Mouse (Mus musculus): Measurements from ENCODE around the gene Pdp2.

GRCm38 (mm10) chr8:104594611-104595362 lies 3.5 kb downstream of the Pdp2 start:
- TF ChIP-seq MYOD1 (IDR thresholded peaks at IDR 0.05; ENCODE audit: control insufficient read depth, insufficient read length, low read depth) (no peak), CTCF (IDR thresholded peaks at IDR 0.05; ENCODE audit: control insufficient read depth, insufficient read depth, insufficient read length) (no peak), MAX (IDR thresholded peaks at IDR 0.05) (no peak), USF1 (IDR thresholded peaks at IDR 0.05; ENCODE audit: low read depth) (no peak), MYOG (IDR thresholded peaks at IDR 0.05; ENCODE audit: control insufficient read depth, extremely low read depth, insufficient read length) (no peak), CEBPB (IDR thresholded peaks at IDR 0.05; ENCODE audit: low read depth) (no peak)

All from C2C12 (cell line).